Mouse (Mus musculus): ENCODE measurements around the gene Ago4. TPM values are rescaled to one million over a fixed set of nuclear protein-coding genes. Genes with fewer than 3 reads are reported as not detected.

Ago4 gene
- total and polyA plus RNA-seq, 2 experiments = 0.82 to 2.2 TPM

GRCm38 (mm10) chr4:126496963-126497362 is 36.3 kb downstream of the Ago4 start:
- H3K79me2 ChIP-seq (ENCODE audit: control insufficient read depth, insufficient read depth, low read length) = no peaks in the 10 kb centered on the region
- H3K4me3 ChIP-seq (ENCODE audit: insufficient read depth, low read depth, low read length) = no peak overlapping the region
- no peaks in the 10 kb centered on the region for H3K4me1 ChIP-seq (ENCODE audit: control insufficient read depth, insufficient read depth, low read length)
- H3K27me3 ChIP-seq (ENCODE audit: control insufficient read depth, insufficient read depth, low read length) = no peaks in the 10 kb centered on the region
- peaks cover 24% of the 10 kb centered on the region for H3K36me3 ChIP-seq (ENCODE audit: control insufficient read depth, insufficient read depth, low read length)
- no peak overlapping the region for H3K9ac ChIP-seq (ENCODE audit: low read depth, low read length)
- TF ChIP-seq POLR2A (IDR thresholded peaks at IDR 0.05; ENCODE audit: extremely low read depth, insufficient read depth, low read length) (no peak), CTCF (IDR thresholded peaks at IDR 0.05; ENCODE audit: low read depth, low read length) (no peak)
- no peak for DNase-seq (ENCODE audit: extremely low read depth, low read depth, low spot score)
- H3K27ac ChIP-seq (replicated peaks; ENCODE audit: insufficient read depth, low read depth, low read length) = no peak overlapping the region
- 55% methylated on average over 2 of the region's 2 CpGs for WGBS

- Histone ChIP-seq H3K4me1 (ENCODE audit: control insufficient read depth, insufficient read depth, low read length) (no peaks in the 10 kb centered on the region), H3K27ac (replicated peaks; ENCODE audit: insufficient read depth, low read depth, low read length) (no peak overlapping the region), H3K36me3 (ENCODE audit: control insufficient read depth, insufficient read depth, low read length) (peaks cover 28% of the 10 kb centered on the region), H3K79me2 (ENCODE audit: control insufficient read depth, insufficient read depth, low read length) (no peaks in the 10 kb centered on the region), H3K9ac (ENCODE audit: low read depth, low read length) (no peak overlapping the region), H3K27me3 (ENCODE audit: control insufficient read depth, insufficient read depth, low read length) (no peaks in the 10 kb centered on the region), H3K4me3 (ENCODE audit: insufficient read depth, low read depth, low read length) (no peak overlapping the region)
- TF ChIP-seq CTCF (IDR thresholded peaks at IDR 0.05; ENCODE audit: low read depth, low read length) (no peak), POLR2A (IDR thresholded peaks at IDR 0.05; ENCODE audit: extremely low read depth, insufficient read depth, low read length) (no peak)
- 87% methylated on average over 5 of the region's 5 CpGs for WGBS
- DNase-seq (ENCODE audit: extremely low read depth, low read depth, low spot score) = no peak
These were observed 37.1 kb downstream of the Ago4 start for GRCm38 (mm10) chr4:126495942-126496790.

GRCm38 (mm10) chr4:126495453-126495852 is 37.8 kb downstream of the Ago4 start:
- TF ChIP-seq CTCF (IDR thresholded peaks at IDR 0.05; ENCODE audit: low read depth, low read length) = no peak
- no peak for TF ChIP-seq POLR2A (IDR thresholded peaks at IDR 0.05; ENCODE audit: extremely low read depth, insufficient read depth, low read length)
- peaks cover 31% of the 10 kb centered on the region for H3K36me3 ChIP-seq (ENCODE audit: control insufficient read depth, insufficient read depth, low read length)
- 86% methylated on average over 5 of the region's 5 CpGs for WGBS
- no peaks in the 10 kb centered on the region for H3K27me3 ChIP-seq (ENCODE audit: control insufficient read depth, insufficient read depth, low read length)
- H3K79me2 ChIP-seq (ENCODE audit: control insufficient read depth, insufficient read depth, low read length) = no peaks in the 10 kb centered on the region
- DNase-seq (ENCODE audit: extremely low read depth, low read depth, low spot score) = no peak
- no peaks in the 10 kb centered on the region for H3K4me1 ChIP-seq (ENCODE audit: control insufficient read depth, insufficient read depth, low read length)
- no peak overlapping the region for H3K27ac ChIP-seq (replicated peaks; ENCODE audit: insufficient read depth, low read depth, low read length)
- H3K9ac ChIP-seq (ENCODE audit: low read depth, low read length) = no peak overlapping the region
- H3K4me3 ChIP-seq (ENCODE audit: insufficient read depth, low read depth, low read length) = no peak overlapping the region

- Histone ChIP-seq H3K36me3 (ENCODE audit: control insufficient read depth, insufficient read depth, low read length) (peaks cover 31% of the 10 kb centered on the region), H3K79me2 (ENCODE audit: control insufficient read depth, insufficient read depth, low read length) (no peaks in the 10 kb centered on the region), H3K4me3 (ENCODE audit: insufficient read depth, low read depth, low read length) (no peak overlapping the region), H3K9ac (ENCODE audit: low read depth, low read length) (no peak overlapping the region), H3K27me3 (ENCODE audit: control insufficient read depth, insufficient read depth, low read length) (no peaks in the 10 kb centered on the region), H3K4me1 (ENCODE audit: control insufficient read depth, insufficient read depth, low read length) (no peaks in the 10 kb centered on the region), H3K27ac (replicated peaks; ENCODE audit: insufficient read depth, low read depth, low read length) (no peak overlapping the region)
- DNase-seq (ENCODE audit: extremely low read depth, low read depth, low spot score) = no peak
- TF ChIP-seq POLR2A (IDR thresholded peaks at IDR 0.05; ENCODE audit: extremely low read depth, insufficient read depth, low read length) (no peak), CTCF (IDR thresholded peaks at IDR 0.05; ENCODE audit: low read depth, low read length) (no peak)
- 84% methylated on average over 4 of the region's 4 CpGs for WGBS
These were observed 39.9 kb downstream of the Ago4 start for GRCm38 (mm10) chr4:126493416-126493815.

GRCm38 (mm10) chr4:126491977-126492376 is 41.3 kb downstream of the Ago4 start:
- Histone ChIP-seq H3K36me3 (ENCODE audit: control insufficient read depth, insufficient read depth, low read length) (peaks cover 29% of the 10 kb centered on the region), H3K4me1 (ENCODE audit: control insufficient read depth, insufficient read depth, low read length) (no peaks in the 10 kb centered on the region), H3K4me3 (ENCODE audit: insufficient read depth, low read depth, low read length) (no peak overlapping the region), H3K9ac (ENCODE audit: low read depth, low read length) (no peak overlapping the region), H3K27ac (replicated peaks; ENCODE audit: insufficient read depth, low read depth, low read length) (no peak overlapping the region), H3K79me2 (ENCODE audit: control insufficient read depth, insufficient read depth, low read length) (no peaks in the 10 kb centered on the region), H3K27me3 (ENCODE audit: control insufficient read depth, insufficient read depth, low read length) (no peaks in the 10 kb centered on the region)
- no peak for DNase-seq (ENCODE audit: extremely low read depth, low read depth, low spot score)
- WGBS = 76% methylated on average over 5 of the region's 5 CpGs
- TF ChIP-seq CTCF (IDR thresholded peaks at IDR 0.05; ENCODE audit: low read depth, low read length) (no peak), POLR2A (IDR thresholded peaks at IDR 0.05; ENCODE audit: extremely low read depth, insufficient read depth, low read length) (no peak)

DNA sequence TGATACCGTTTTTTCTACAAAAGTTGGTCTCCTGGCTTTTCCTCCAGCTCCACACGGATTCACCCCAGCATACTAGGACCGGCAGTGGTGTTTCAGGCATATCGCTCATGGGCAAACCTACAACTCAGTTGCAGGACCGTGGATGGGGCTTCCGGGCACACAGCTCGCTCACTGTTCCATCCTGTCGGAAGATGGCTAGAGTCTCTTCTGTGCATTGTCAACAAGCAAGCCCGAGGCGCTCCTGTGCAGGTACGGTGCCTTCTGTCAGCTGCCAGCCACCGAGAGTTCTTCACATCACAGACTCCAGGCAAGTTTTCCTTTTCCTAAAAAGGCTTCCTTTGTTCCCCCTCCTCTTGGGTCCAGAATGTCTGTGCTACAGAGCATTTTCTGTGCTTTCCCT is 42.5 kb downstream of the Ago4 start:
- H3K4me3 ChIP-seq (ENCODE audit: insufficient read depth, low read depth, low read length) = no peak overlapping the region
- no peaks in the 10 kb centered on the region for H3K79me2 ChIP-seq (ENCODE audit: control insufficient read depth, insufficient read depth, low read length)
- no peak overlapping the region for H3K9ac ChIP-seq (ENCODE audit: low read depth, low read length)
- DNase-seq (ENCODE audit: extremely low read depth, low read depth, low spot score) = no peak
- H3K27me3 ChIP-seq (ENCODE audit: control insufficient read depth, insufficient read depth, low read length) = no peaks in the 10 kb centered on the region
- H3K27ac ChIP-seq (replicated peaks; ENCODE audit: insufficient read depth, low read depth, low read length) = no peak overlapping the region
- TF ChIP-seq POLR2A (IDR thresholded peaks at IDR 0.05; ENCODE audit: extremely low read depth, insufficient read depth, low read length) (no peak), CTCF (IDR thresholded peaks at IDR 0.05; ENCODE audit: low read depth, low read length) (no peak)
- H3K4me1 ChIP-seq (ENCODE audit: control insufficient read depth, insufficient read depth, low read length) = no peaks in the 10 kb centered on the region
- peaks cover 19% of the 10 kb centered on the region for H3K36me3 ChIP-seq (ENCODE audit: control insufficient read depth, insufficient read depth, low read length)
- 92% methylated on average over 12 of the region's 12 CpGs for WGBS
